Mouse (Mus musculus) c-Kit-positive CD71-negative TER-119-negative erythroid progenitor cells, embryonic 14.5 days (primary cell): ENCODE data around the gene Sebox.
A peak's percentile ranks its signal among the peaks of the same experiment; 100 is the strongest.

ENCODE experiments used
- DNase-seq: peaks from one replicate; pipeline ENCODE4 v3.0.0-alpha.2; 2013; ENCODE audit warnings: low read depth

Gene Sebox

DNA sequence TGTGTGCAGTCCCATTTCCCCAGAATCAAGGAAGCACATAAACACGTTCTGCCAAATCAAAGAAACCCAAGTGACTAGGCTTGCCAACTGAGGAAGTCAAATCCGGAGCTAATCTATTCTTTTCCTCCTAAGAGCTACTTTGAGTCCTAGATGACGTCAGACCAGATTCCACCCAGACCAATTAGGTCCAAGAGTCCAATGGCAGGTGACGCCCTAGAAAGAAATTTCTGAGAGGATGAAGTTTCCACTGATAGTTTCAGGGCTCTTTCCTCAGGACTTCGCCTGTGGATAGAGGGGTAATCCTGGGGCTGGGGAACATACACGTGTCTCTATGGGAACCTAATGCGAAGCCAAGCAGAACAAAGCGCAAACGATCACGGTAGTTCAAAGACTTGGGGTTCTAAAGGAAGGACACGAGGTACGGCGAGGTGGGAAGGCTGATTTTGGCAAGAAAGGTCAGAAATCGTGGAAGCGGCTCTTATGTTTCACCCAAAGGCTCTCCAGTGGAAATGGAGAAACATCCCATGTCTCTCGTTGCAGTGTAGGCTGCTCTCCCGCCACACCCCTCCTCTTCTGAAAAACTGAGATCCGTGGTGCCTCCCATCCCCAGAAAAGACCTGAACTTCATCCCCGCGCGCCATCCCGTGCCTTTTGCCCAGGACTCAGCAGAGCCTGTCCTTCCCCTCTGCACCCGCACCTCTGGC lies 32.3 kb downstream of the Sebox start:
- no peak for DNase-seq

DNA sequence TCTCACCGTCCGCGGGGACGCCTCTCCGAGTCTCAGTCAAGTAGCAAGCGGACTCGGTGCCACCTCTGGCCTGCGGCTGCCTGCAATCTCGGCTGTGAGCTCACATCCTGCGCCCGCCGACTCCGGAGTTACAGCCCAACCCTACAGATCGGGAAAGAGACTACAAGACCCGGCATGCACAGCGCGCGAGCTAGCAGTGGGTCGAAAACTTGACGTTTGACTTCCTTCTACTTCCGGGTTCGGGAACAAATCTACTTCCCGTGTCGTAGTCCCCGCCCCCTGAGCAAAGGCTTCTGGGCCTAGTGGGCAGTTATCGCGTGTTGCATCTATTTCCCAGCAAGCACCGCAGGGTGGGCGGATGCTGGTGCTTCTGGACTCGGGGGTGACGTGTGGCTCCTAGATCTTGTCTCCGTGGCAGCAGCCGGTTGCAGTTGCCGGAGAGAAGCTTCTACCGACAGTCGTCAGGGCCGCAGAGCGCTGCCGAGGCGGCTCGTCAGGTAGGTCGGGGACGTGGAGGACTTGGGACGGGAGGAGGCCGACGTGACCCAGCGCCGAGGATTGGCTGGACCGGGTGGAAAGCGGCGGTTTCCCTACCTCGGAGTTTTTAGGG lies 32.9 kb downstream of the Sebox start, which contains the start of the genes Tnfaip1 and Ift20:
Tnfaip1 (minus strand) TSS at position 253 of the 610 bp plus-strand sequence.
Ift20 (plus strand) TSS at position 282 of the 610 bp plus-strand sequence.
- peak; percentile 98 for DNase-seq

DNA sequence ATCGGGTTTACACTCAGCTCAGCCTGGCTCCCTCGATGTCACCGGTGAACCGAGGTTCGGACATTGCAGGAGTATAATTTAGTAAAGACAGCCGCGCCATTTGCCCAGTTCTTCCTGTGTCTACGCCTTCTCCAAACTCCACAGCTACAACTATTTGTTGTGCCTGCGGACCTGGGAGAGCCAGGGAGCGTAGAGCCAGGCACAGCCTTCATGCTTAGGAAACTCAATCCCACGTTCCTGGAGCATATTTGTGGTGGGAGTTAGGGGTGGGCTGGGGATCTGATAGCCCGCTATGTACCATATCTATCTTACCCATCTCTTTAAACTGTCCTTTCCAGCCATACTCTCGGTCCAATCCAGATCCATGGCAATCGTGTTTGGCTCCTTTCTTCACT lies 33.4 kb downstream of the Sebox start:
- no peak for DNase-seq

DNA sequence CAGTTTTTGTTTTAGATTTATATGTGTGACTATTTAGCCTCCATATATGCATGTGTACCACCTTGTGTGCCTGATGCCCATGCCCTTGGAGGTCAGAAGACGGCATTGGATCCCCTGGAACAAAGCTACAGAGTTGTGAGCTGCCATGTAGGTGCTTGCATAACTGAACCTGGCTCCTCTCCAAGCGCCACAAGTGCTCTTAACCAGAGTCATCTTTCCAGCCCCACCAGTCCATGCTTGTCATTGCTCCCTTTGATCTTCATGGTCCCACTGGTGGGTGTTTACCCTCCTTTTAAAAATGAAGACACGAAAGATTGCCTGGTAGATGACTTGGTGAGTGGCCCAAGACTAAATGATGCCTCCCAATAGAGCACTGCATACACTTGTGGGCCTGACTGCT lies 37.1 kb downstream of the Sebox start:
- no peak for DNase-seq

DNA sequence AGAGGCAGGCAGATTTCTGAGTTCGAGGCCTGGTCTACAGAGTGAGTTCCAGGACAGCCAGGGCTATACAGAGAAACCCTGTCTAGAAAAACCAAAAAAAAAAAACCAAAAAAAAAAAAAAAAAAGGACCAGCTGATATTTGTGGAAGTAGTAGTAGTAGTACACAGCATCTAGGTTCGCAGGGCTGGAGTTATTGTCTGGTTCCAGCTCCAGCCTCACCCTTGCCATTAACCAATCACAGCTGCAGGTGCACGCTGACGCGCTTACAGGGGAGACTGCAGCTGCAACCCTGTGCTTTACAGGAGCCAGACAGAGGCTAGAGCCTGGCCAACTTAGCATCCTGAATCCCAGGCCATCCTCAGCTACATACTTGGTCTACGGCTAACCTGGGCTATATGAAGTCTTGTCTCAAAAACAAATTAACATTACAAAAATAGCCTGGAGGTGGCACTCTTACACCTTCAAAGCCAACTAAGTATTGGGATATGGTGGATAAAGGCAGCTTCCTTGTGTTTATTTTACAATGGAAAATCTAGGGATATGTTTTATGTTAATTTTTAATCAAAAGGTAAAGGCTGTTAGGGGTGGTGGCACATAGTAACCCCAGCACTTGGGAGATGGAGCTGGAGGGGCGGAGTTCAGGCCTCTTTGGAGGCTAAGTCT lies 41.3 kb downstream of the Sebox start:
- no peak for DNase-seq

DNA sequence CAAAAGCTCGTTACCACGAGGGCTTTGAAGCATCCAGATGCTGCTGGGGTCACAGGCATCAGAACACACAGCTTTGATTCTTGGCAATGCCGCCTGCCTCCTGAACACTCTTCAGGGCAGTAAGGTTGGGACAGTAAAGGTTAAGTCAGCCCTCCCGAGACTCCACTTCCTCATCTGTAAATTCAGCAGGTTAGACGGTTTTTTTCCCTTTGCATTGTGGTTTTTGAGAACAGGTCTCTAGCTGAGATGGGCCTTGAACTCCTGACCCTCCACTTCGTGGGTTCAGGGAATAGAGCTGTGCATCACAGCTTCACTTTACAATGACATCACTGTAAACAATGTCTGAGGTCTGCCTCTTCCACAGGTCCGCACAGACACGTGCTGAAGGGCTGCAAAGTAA lies 41.9 kb downstream of the Sebox start:
- DNase-seq = no peak

DNA sequence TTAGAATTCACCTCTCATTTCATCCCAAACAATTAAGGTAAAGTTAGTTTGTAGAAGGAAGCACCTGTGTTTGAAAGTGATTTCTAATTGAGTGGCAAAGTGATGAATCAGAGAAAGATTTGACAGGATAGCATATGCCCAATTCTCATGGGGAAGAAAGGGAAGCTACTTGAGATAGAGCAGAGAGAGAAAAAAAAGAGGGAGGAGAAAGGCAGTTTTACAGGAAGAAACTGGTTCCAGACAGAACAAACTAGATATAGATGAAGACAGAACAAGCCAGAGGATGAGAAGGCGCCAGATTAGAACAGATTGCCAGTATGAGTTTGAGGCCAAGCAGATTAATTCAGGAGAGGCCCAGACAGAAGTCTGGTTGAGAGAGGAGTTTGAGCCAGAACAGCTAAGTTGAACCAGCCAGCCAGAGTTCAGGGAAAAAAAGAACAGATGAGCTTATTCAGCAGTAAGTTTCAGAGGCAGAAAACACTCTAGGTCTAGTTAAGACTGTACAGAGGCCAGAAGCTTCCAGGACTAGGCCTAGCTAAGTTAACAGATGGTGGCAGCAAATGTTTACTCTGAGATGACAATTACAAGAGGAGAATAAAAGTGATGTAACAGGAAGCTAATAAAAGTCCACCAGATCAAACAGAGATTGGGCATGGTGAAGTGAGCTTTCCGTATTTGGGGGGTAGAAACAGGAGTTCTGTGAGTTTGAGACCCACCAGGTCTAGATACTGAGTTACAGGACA lies 44.6 kb downstream of the Sebox start:
- DNase-seq = no peak

DNA sequence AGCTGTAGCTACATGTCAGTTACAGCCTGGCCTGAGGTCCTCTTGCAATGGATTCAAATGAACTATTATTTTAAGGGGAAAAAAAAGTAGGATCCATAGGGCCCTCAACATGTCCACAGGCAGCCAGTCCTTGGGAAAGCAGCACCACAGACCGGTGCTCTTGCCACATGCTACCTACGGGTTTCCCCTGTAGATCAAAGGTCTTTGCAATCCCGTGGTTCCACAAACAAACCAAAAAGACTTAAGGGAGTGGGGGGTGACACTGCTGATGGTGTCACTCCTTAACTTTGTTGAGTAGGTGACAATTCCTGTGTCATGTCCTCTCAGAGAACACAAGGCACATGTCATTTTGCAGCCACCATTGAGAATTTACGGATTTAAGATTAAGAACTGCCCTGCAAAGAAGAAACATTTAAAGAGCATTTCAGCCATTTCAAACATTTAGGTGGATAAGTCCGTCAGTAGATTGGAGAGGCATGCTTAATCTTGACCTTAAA lies 46.3 kb downstream of the Sebox start:
- no peak for DNase-seq

DNA sequence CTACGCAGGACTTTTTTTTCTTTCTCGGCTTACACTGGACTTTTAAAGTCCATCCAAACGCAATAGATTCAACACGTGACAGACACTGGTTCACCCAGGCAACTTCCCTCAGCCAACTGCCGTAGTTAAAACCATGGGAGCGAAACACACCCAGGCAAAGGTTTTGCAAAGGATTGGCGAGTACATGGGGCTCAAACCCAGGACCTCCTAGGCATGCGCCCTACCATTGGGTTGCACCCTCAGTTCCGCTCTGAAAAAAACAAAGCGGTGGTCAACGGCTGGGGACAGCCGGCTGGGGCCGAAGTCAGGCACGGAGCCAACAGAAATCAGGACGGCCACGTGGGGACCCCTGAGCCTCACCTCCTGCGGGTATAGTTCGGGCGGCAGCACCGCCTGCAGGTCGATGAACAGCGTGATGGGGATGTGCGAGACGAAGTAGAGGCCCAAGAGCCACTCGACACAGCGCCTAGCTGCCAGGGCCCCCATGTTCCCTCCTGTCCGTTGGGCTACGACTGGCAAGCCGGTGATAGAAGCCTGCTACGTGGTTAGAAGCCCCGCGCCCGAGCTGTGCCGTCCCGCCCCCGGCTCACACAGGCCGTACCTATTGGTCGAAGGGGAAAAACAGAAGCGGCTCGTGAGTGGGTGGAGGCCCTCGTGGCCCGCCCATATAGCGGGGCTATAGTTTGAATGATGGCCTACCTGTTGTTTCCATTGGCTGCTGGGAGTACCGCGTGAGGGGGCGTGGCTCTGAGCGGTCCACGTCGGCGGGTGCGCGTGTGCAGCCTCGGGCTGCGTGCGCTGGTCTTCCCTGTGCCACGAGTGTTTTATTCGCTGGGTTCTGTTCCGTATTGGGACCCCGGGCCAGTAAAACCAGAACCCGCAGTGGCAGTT lies 47.2 kb downstream of the Sebox start, which contains the start of gene Tmem97:
Tmem97 (minus strand) TSS at position 610 of the 891 bp plus-strand sequence.
- peak; percentile 90 for DNase-seq

DNA sequence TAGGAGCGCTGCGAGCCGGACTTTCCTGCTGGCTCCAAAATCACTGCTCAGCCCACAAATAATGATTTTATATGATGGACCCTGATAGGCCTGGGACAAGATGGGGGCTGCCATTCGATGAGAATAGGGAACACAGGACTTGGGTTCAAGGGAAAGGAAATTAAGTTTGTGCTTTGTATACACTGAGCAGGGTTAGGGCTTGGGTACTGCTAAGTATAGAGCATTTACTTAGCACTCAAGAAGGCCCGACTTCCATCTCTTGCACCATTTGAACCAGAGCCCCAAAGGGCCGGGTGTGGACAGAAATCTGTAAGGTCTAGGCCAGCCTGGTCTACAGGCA lies 47.8 kb downstream of the Sebox start:
- no peak for DNase-seq
